Mouse (Mus musculus): ENCODE results near the gene Gm6803. TPM values are rescaled to one million over a fixed set of nuclear protein-coding genes. Genes with fewer than 3 reads are reported as not detected.
"Not testable (repeated sequence)": the region's sequence is repeated elsewhere in the genome, so short reads cannot be mapped to it uniquely, and the experiment has no call there.

Gene Gm6803
- total RNA-seq (2021), result not detected
- long read RNA-seq, experiment 1, result 0 reads
- long read RNA-seq, experiment 2, result 0 reads

DNA sequence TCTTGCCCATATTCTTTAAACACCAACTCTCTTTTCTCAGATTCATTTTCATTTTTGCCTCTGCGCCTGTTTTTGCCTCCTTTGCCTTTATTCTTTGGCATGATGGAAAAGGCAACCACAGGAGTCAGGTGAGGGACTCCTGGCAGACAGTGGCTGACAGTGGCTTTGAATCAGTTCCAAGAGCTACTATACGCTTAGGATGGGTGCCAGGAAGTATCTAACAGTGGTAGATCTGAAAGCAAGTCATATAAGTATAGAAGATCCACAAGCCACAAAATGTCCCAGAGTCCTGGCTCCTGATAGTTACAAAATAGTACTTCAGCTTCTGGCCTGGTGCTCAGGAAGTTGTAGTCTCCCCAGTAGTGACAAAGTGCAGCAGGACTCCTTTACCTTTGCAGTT is at the start of gene Gm6803:
Gm6803 (minus strand) TSS at position 101 of the 400 bp plus-strand sequence.
- not testable (repeated sequence) for DNase-seq

DNA sequence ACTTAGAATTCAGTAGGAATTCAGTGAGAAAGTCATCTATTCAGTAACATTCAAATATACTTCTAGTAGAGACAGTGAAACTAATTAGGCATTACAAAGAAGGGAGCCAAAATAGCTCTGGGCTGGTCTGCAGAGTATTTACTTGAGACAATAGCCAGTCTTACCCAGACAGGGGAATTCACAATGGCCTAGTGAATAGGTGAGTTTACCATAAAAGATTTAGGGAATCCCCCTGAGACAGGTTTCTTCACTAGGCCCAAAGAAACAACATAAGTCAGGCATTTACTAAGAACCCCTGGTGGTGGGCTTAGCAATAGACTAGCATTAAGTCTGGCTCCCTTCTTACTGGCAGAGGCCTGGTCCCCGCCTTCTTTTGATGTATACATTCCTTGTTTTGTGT is 26.7 kb upstream of the Gm6803 start:
- DNase-seq, result not testable (repeated sequence)

DNA sequence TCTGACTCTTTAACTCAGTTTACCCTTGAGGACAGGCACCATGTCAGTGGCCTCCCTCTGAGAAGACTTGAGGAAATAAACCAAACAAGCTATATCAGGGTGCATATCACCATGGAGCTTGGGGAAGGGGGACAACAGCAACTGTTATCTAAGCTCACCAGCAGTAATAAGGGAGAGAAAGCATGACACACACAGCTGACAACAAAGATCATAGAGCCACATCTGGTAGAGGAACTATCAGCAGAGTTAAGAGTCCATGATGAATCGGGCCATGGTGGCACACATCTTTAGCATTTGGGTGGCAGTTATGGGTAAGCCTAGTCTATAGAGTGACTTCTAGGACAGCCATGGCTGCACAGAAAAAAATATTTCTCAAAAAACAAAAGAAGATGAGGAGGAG is 21.1 kb upstream of the Gm6803 start:
- not testable (repeated sequence) for DNase-seq

GRCm38 (mm10) chr12:88039062-88039461 is 20.5 kb upstream of the Gm6803 start:
- not testable (repeated sequence) for DNase-seq

DNA sequence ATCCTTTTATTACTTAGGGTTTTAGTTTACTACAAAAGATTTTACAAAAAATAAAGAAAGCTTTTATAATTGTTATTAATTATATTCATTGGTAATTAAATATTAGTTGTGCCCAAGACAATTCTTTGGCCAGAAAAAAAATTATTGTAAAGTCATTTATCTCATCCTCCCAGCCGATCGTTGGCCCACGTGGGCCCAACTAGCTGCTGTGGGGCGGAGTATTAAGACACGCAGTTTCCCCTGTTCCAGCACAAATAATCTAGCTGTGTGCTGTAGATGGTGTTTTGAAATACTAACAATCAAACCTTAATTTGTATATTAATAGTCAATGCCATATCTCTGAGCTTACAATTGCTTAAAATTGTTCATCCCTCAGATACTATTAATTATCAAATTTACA is 13.7 kb upstream of the Gm6803 start:
- DNase-seq, result not testable (repeated sequence)

DNA sequence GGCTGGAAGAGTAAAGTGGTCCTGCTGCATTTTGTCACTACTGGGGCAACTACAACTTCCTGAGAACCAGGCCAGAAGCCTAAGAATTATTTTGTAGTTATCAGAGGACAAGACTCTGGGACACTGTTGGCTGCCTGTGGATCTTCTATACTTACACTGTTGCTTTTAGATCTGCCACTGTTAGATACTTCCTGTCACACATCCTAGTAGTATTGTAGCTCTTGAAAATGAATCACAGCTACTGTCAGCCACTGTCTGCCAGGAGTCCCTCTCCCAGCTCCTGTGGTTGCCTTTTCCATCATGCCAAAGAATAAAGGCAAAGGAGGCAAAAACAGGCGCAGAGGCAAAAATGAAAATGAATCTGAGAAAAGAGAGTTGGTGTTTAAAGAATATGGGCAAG is 8.1 kb upstream of the Gm6803 start, which contains the start of gene Gm2056:
Gm2056 (plus strand) TSS at position 301 of the 400 bp plus-strand sequence.
- DNase-seq, result not testable (repeated sequence)

DNA sequence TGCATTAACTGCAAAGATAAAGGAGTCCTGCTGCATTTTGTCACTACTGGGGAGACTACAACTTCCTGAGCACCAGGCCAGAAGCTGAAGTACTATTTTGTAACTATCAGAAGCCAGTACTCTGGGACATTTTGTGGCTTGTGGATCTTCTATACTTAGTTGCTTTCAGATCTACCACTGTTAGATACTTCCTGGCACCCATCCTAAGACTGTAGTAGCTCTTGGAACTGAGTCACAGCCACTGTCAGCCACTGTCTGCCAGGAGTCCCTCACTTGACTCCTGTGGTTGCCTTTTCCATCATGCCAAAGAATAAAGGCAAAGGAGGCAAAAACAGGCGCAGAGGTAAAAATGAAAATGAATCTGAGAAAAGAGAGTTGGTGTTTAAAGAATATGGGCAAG is 7.0 kb downstream of the Gm6803 start, which contains the start of gene Gm2075:
Gm2075 (plus strand) TSS at position 301 of the 400 bp plus-strand sequence.
- not testable (repeated sequence) for DNase-seq

GRCm38 (mm10) chr12:88004118-88004517 is 14.5 kb downstream of the Gm6803 start:
- DNase-seq, result not testable (repeated sequence)

- not testable (repeated sequence) for DNase-seq
These were observed 34.6 kb downstream of the Gm6803 start for GRCm38 (mm10) chr12:87984000-87984399.

Other genes with a start within 250 kb of the Gm6803 start
- not detected for gene Gm21319, start 243.0 kb downstream of the Gm6803 start, total RNA-seq (2021)
- gene Gm21936, start 223.3 kb downstream of the Gm6803 start, total RNA-seq (2021), result not detected
- not detected for gene BB287469, start 202.2 kb downstream of the Gm6803 start, total RNA-seq (2021)
- gene Gm2001, start 176.4 kb downstream of the Gm6803 start, total RNA-seq (2021), result not detected
- not detected for gene Gm2016, start 144.7 kb downstream of the Gm6803 start, total RNA-seq (2021)
- not detected for gene Gm2022, start 123.4 kb downstream of the Gm6803 start, total RNA-seq (2021)
- gene Gm2035, start 98.9 kb downstream of the Gm6803 start, total RNA-seq (2021), result not detected
- not detected for gene Gm2042, start 64.7 kb downstream of the Gm6803 start, total RNA-seq (2021)
- gene Gm2075, start 6.9 kb downstream of the Gm6803 start, total RNA-seq (2021), result not detected
- gene Gm2056, start 8.2 kb upstream of the Gm6803 start, total RNA-seq (2021), result not detected
- gene Gm16368, start 64.9 kb upstream of the Gm6803 start, total RNA-seq (2021), result not detected
- not detected for gene Gm10436, start 163.3 kb upstream of the Gm6803 start, total RNA-seq (2021)
- not detected for gene Gm8332, start 231.3 kb upstream of the Gm6803 start, total RNA-seq (2021)